Mouse (Mus musculus) heart, adult 2 months (tissue): ENCODE results near the gene Adgrd1. TPM values are rescaled to one million over a fixed set of nuclear protein-coding genes. Genes with fewer than 3 reads are reported as not detected.

Experiments
- DNase-seq, 2 experiments: peaks; one replicate each; pipeline ENCODE4 v3.0.0; 2021
- H3K27ac ChIP-seq: fragments of 200-600 bp; 2 replicates; pipeline ENCODE4 v1.8.1; 2022
- H3K27me3 ChIP-seq: fragments of 200-500 bp; 2 replicates; pipeline ENCODE4 v1.6.1; 2012; ENCODE audit warnings: mild to moderate bottlenecking, low read length, inconsistent platforms, mixed read lengths; ENCODE audit not compliant: control insufficient read depth, insufficient read depth
- H3K36me3 ChIP-seq: fragments of 200-500 bp; 2 replicates; pipeline ENCODE4 v1.6.1; 2012; ENCODE audit warnings: low read length, inconsistent platforms; ENCODE audit not compliant: control insufficient read depth, insufficient read depth
- H3K4me1 ChIP-seq: fragments of 200-500 bp; 2 replicates; pipeline ENCODE4 v1.6.1; 2011; ENCODE audit warnings: low read length; ENCODE audit not compliant: control insufficient read depth, insufficient read depth
- H3K4me3 ChIP-seq: fragments of 200-600 bp; 2 replicates; pipeline ENCODE4 v1.8.1; 2022
- H3K79me2 ChIP-seq: fragments of 200-500 bp; replicated peaks from 2 replicates; pipeline ENCODE4 v1.6.1; 2012; ENCODE audit warnings: mild to moderate bottlenecking, inconsistent platforms, low read length, moderate library complexity, mixed read lengths; ENCODE audit not compliant: control insufficient read depth, insufficient read depth
- H3K9ac ChIP-seq: fragments of 200-500 bp; 2 replicates; pipeline ENCODE4 v1.6.1; 2012; ENCODE audit warnings: low read depth, mild to moderate bottlenecking, control low read depth, inconsistent platforms, low read length, mixed read lengths
- CTCF ChIP-seq: fragments of 200-600 bp; IDR thresholded peaks from 2 replicates; pipeline ENCODE4 v1.8.1; 2022; ENCODE audit warnings: antibody characterized with exemption, mild to moderate bottlenecking, moderate library complexity
- EP300 ChIP-seq: fragments of 200-500 bp; IDR thresholded peaks from 2 replicates; pipeline ENCODE4 v1.6.1; 2011; ENCODE audit warnings: low read depth, low read length, control low read depth; ENCODE audit not compliant: insufficient read depth
- POLR2A ChIP-seq: fragments of 200-500 bp; IDR thresholded peaks from 2 replicates; pipeline ENCODE4 v1.6.1; 2011; ENCODE audit warnings: mild to moderate bottlenecking, low read depth, low read length, control low read depth; ENCODE audit not compliant: insufficient read depth
- WGBS: fragments of 180-500 bp; shearing (Covaris S2); methylation state at CpG from one replicate; pipeline ENCODE4 v1.1.7; 2018; 5-methylcytosine and 5-hydroxymethylcytosine counted together
- intact Hi-C: fragments of 180-260 bp; cut with DNase I; formaldehyde crosslinking; loops from one replicate; pipeline ENCODE4 v1.15.1; 2025
- polyA plus RNA-seq: library from polyadenylated mRNA; depleted of rRNA; stranded (reverse); fragments of >200 nt; gene quantifications from 2 replicates; pipeline ENCODE4 v1.2.3, GENCODE M21; 2012
- total RNA-seq, 2 experiments: library from RNA; stranded (reverse); gene quantifications; 2 replicates each; pipeline ENCODE4 v1.2.3; 2021

Gene Adgrd1
- total and polyA plus RNA-seq, 3 experiments: 4.1 to 5.5 (median 4.8) TPM

DNA sequence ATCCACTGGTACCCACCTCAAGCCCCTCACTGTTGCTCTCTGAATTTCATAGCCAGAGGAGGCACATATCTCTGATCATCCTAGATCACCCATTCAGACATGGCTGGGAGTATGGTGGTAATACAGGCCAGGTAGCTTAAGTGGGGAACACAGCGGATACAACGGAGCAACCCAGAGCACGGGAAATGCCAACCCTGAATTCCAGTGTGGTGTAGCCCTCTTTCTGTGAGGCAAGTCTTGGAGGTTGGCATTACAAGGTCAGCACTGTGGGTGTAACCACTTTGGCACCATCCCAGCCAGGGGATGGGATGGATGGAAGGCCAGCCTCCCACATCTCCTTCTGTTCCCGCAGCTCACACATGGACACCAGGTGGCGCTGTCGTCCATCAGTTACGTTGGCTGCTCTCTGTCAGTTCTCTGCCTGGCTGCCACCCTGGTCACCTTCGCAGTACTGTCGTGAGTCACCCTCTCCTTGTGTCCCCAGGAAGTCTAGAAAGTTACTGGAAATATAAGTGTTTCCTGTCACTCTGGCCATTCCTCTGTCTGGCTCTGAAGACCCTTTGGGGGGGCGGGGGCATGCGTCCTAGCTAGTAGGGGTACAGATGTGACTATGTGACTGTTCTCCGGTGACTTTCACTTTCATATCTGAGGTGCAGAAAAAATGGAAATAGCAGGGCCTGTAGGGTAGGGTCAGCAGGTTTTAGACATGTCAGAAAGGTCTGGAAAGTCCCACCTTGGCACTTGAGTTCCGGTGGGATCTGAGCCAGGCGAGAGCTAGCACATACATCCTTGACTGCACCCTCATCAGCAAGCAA is 81.4 kb downstream of the Adgrd1 start:
- Histone ChIP-seq H3K9ac (no peak overlapping the region), H3K4me3 (no peak overlapping the region)

DNA sequence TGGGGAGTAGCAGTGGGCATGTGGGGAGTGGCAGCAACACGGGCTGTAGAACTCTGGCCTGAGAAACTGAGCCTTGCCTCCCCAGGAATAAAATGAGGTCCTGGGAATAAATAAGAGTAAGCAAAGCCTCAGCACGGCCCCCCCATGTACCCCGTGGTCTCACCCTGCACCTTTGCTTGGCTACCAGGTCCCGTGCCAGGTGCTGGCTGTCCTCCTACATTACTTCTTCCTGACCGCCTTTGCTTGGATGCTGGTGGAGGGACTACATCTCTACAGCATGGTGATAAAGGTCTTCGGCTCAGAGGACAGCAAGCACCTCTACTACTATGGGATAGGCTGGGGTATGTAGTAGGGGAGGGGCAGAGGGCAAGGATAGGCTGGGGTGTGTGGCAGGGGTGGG is 82.8 kb downstream of the Adgrd1 start:
- TF ChIP-seq EP300: no peak
- TF ChIP-seq CTCF: no peak
- TF ChIP-seq POLR2A: no peak

More for the DNA sequence above, 81.4 kb downstream of the Adgrd1 start:
- WGBS: 44% methylated on average over 14 of the region's 14 CpGs
- TF ChIP-seq CTCF (peak; percentile 96), POLR2A (no peak), EP300 (peak; percentile 82; the same call in 1 of the 2 replicates)
- H3K4me1 ChIP-seq: no peaks in the 10 kb centered on the region
- H3K36me3 ChIP-seq: no peaks in the 10 kb centered on the region
- H3K79me2 ChIP-seq: no peaks in the 10 kb centered on the region
- no peaks in the 10 kb centered on the region for H3K27me3 ChIP-seq
- no peak overlapping the region for H3K27ac ChIP-seq
- DNase-seq: peak; percentile 81 to 88
- intact Hi-C loops: loop anchor here (1.0 to 5.0 kb wide), 5 partner anchors 116 to 416 kb away; no protein-coding TSS in a partner anchor

DNA sequence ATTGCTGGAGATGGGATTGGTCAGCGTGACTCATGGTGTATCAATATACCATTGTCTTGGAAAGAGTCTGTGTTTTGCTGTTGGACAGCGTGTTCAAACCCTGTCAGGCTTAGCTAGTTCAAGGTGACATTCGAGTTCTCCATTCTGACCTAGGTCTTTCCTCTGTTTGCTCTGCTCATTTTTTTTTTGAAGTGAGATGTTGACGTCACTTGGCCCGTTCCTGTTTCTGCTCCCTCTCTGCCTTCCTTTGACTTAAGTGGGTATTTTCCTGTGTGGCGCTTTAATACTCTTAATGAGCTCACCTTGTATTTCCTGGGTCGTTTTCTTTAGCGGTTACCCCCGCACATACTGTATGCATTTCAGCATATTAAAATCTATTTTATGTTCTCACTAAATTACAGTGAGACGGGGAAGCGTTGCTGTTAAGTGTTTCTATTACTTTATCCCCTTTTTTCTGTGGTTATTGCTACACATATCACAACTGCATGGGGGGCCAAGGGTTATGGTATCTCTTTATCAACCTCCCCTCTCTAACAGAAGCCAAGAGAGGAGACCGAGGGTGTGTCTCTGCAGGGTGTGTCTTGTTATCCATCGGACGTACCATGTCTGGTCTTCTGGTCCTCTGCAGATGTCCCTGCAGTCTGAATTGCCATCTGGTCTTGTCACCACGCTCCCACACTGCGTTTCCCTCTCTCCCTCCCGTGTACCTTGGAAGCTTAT is 83.6 kb downstream of the Adgrd1 start:
- TF ChIP-seq POLR2A (no peak), CTCF (no peak), EP300 (no peak)
- Histone ChIP-seq H3K9ac (no peak overlapping the region), H3K4me3 (no peak overlapping the region), H3K79me2 (no peaks in the 10 kb centered on the region), H3K36me3 (no peaks in the 10 kb centered on the region), H3K27me3 (no peaks in the 10 kb centered on the region), H3K4me1 (no peaks in the 10 kb centered on the region), H3K27ac (no peak overlapping the region)
- 72% methylated on average over 17 of the region's 17 CpGs for WGBS
- DNase-seq: no peak
- intact Hi-C loops: loop anchor here (2.0 to 5.0 kb wide), 3 partner anchors 118 to 407 kb away; no protein-coding TSS in a partner anchor

More for the DNA sequence above, 82.8 kb downstream of the Adgrd1 start:
- 85% methylated on average over 6 of the region's 6 CpGs for WGBS
- Histone ChIP-seq H3K4me1 (no peaks in the 10 kb centered on the region), H3K27ac (no peak overlapping the region), H3K27me3 (no peaks in the 10 kb centered on the region), H3K79me2 (no peaks in the 10 kb centered on the region), H3K36me3 (no peaks in the 10 kb centered on the region), H3K4me3 (no peak overlapping the region), H3K9ac (no peak overlapping the region)
- no peak for DNase-seq
- intact Hi-C loops: loop anchor here (2.0 to 5.0 kb wide), 3 partner anchors 117 to 407 kb away; no protein-coding TSS in a partner anchor

DNA sequence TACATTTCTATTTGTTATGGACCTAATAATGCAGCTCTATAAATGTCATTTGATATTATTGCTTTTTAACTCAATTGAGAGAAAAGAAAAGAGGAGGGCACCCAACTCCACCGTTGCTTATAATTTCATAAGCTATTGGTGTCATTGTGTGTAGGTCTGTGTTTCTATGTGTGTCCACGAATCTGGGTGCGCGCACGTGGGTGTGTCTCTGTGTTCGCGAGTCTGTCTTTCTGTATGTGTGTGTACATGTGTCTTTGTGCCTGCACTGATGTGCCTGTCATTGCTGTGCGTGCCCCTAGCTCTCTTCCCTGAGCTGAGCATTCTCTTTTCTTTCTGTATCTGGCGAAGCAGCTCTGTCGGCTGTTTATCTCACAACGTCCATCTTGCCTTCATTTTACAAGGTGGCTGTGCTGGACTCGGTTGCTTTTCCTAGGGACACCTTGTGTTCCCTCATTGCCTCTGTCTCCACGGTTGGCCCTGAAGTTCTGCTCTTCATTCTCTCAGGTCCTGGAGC is 84.2 kb downstream of the Adgrd1 start:
- Histone ChIP-seq H3K27me3 (no peaks in the 10 kb centered on the region), H3K36me3 (no peaks in the 10 kb centered on the region), H3K4me3 (no peak overlapping the region), H3K27ac (no peak overlapping the region), H3K4me1 (no peaks in the 10 kb centered on the region), H3K9ac (no peak overlapping the region), H3K79me2 (no peaks in the 10 kb centered on the region)
- TF ChIP-seq CTCF (no peak), EP300 (no peak), POLR2A (no peak)
- intact Hi-C loops: no loop called here
- no peak for DNase-seq
- 70% methylated on average over 13 of the region's 13 CpGs for WGBS

DNA sequence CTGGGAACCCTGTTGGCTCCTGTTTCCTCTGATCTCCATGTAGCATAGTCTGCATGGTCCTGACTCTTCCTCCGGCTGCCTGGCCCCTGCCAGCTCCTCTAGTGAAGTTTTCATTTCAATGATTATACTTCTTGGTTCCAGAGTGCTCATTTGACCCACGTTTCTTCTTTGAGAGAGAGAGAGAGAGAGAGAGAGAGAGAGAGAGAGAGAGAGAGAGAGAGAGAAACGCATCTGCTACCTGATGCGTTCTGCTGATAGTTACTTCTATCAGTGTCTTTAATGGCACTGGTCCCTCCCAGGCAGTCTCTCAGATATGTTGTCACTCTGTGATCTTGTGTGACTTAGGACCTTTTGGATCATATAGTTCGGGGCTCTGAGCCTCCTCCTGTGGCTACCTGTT is 84.9 kb downstream of the Adgrd1 start:
- H3K27ac ChIP-seq: no peak overlapping the region
- H3K4me1 ChIP-seq: no peaks in the 10 kb centered on the region
- no peak overlapping the region for H3K9ac ChIP-seq
- no peaks in the 10 kb centered on the region for H3K79me2 ChIP-seq
- WGBS: 61% methylated on average over 5 of the region's 5 CpGs
- no peaks in the 10 kb centered on the region for H3K27me3 ChIP-seq
- no peaks in the 10 kb centered on the region for H3K36me3 ChIP-seq
- TF ChIP-seq CTCF (no peak), POLR2A (no peak), EP300 (no peak)
- no peak overlapping the region for H3K4me3 ChIP-seq
- no peak for DNase-seq
- intact Hi-C loops: no loop called here
